In the genomic region with DNA sequence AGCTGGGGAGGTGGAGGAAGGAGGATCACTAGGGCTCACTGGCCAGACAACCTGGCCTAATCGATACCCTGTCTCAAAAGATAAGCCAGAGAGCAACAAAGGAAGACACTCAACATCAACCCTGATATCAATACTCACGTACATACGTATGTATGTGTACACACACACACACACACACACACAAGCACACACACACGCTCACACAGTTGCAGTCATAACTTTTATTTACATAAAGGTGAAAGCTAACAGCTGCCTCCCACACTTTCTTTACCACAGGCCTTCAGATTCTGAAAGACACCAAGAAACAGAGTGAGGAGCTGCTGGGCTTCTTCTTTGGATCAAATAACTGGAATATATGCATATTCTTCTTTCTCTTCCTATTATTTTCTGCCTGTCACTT, we compare ENCODE assay signal across 18 mouse cellular contexts.
DNase-seq lines count a peak whose midpoint lies in the region; ATAC-seq lines count a peak whose summit lies in the region.
"Had no signal": no experiment of that assay in that cellular context is flagged by ENCODE, and none has a peak within 500 bp of the region (broad histone marks: within the 10 kb centered on the region; RNA-seq: fewer than 3 reads in every experiment).

No protein-coding gene starts in this region.

- no peak overlapping the region for H3K4me2 ChIP-seq in midbrain, embryonic 15.5 days
- no peak overlapping the region for H3K4me2 ChIP-seq in forebrain, embryonic 13.5 days
- H3K4me2 ChIP-seq: embryonic facial prominence, embryonic 12.5 days had no signal

- no peaks in the 10 kb centered on the region for H3K9me3 ChIP-seq in midbrain, embryonic 15.5 days
- H3K9me3 ChIP-seq in forebrain, embryonic 13.5 days (replicated peaks) = no peaks in the 10 kb centered on the region
- H3K9me3 ChIP-seq: embryonic facial prominence, embryonic 10.5 days; embryonic facial prominence, embryonic 12.5 days had no signal

- 91% methylated on average over 4 of the region's 4 CpGs for WGBS in midbrain, embryonic 15.5 days
- WGBS in forebrain, embryonic 13.5 days = 91% methylated on average over 4 of the region's 4 CpGs

- H3K9ac ChIP-seq in midbrain, embryonic 15.5 days = no peak overlapping the region
- H3K9ac ChIP-seq in forebrain, embryonic 13.5 days = no peak overlapping the region
- H3K9ac ChIP-seq: embryonic facial prominence, embryonic 12.5 days had no signal

- H3K27me3 ChIP-seq in midbrain, embryonic 15.5 days (replicated peaks) = no peaks in the 10 kb centered on the region
- no peaks in the 10 kb centered on the region for H3K27me3 ChIP-seq in forebrain, embryonic 13.5 days
- H3K27me3 ChIP-seq: embryonic facial prominence, embryonic 12.5 days had no signal

- peak; percentile 17 for ATAC-seq in CD4-positive, CD25-positive, alpha-beta regulatory T cell, adult 4 months
- peak; percentile 27 for ATAC-seq in inflammation-experienced regulatory T-cells, adult 6 months
- no peak for ATAC-seq in midbrain, embryonic 15.5 days (replicated peaks)
- ATAC-seq in forebrain, embryonic 13.5 days = no peak
- ATAC-seq: forebrain, embryonic 14.5 days; forebrain, embryonic 16.5 days had no signal

- no peak overlapping the region for H3K4me3 ChIP-seq in midbrain, embryonic 15.5 days
- no peak overlapping the region for H3K4me3 ChIP-seq in forebrain, embryonic 13.5 days
- H3K4me3 ChIP-seq: embryonic facial prominence, embryonic 10.5 days; embryonic facial prominence, embryonic 12.5 days had no signal

- no peak overlapping the region for H3K27ac ChIP-seq in midbrain, embryonic 15.5 days
- no peak overlapping the region for H3K27ac ChIP-seq in forebrain, embryonic 13.5 days
- H3K27ac ChIP-seq: embryonic facial prominence, embryonic 10.5 days; embryonic facial prominence, embryonic 12.5 days had no signal

- H3K36me3 ChIP-seq in midbrain, embryonic 15.5 days (replicated peaks) = no peaks in the 10 kb centered on the region
- H3K36me3 ChIP-seq in forebrain, embryonic 13.5 days (ENCODE audit: poor library complexity, severe bottlenecking) = no peaks in the 10 kb centered on the region
- H3K36me3 ChIP-seq: embryonic facial prominence, embryonic 10.5 days; embryonic facial prominence, embryonic 12.5 days had no signal

- DNase-seq in CD4-positive helper T cell, adult 2 months (ENCODE audit: low read depth, low spot score) = peak; percentile 74
- DNase-seq: adrenal gland, adult 2 months; adrenal gland, postnatal 10 days; adrenal gland, postnatal 25 days; B cell, adult 2 months; cerebellum, adult 11-12 months; cerebellum, adult 2 months; cerebellum, adult 9-10 months; cerebellum, postnatal 10 days; cerebellum, postnatal 25 days had no signal

- H3K4me1 ChIP-seq in midbrain, embryonic 15.5 days = no peaks in the 10 kb centered on the region
- H3K4me1 ChIP-seq in forebrain, embryonic 13.5 days = 0 out of 2 replicates have a peak, but pooled peaks cover 4% of the 10 kb centered on the region
- H3K4me1 ChIP-seq: embryonic facial prominence, embryonic 10.5 days; embryonic facial prominence, embryonic 12.5 days had no signal

Comparison
In these comparisons a context has a peak if more than half of its experiments do, and no peak if none do; other contexts are left out.
1. ATAC-seq: peak in CD4-positive, CD25-positive, alpha-beta regulatory T cell, adult 4 months (single experiment) and inflammation-experienced regulatory T-cells, adult 6 months (single experiment); none in midbrain, embryonic 15.5 days (single experiment) and forebrain, embryonic 13.5 days (single experiment).